Mouse (Mus musculus) stomach, embryonic 14.5 days (tissue): ENCODE measurements around the gene Zscan18. TPM values are rescaled to one million over a fixed set of nuclear protein-coding genes. Genes with fewer than 3 reads are reported as not detected.
"Not testable (repeated sequence)": the region's sequence is repeated elsewhere in the genome, so short reads cannot be mapped to it uniquely, and the experiment has no call there.

ENCODE experiments used
- ATAC-seq: fragments of 200-750 bp; cut with Nextera tagmentation; 2 replicates; pipeline ENCODE4 v1.8.0; 2017; ENCODE audit warnings: low read depth, moderate TSS enrichment; ENCODE audit not compliant: insufficient number of reproducible peaks, insufficient read depth, low FRiP score
- H3K27ac ChIP-seq: fragments of 300-500 bp; sonication (generic); 2 replicates; pipeline ENCODE4 v1.5.1; 2014; ENCODE audit warnings: mild to moderate bottlenecking, low read length, moderate library complexity, mixed read lengths
- H3K27me3 ChIP-seq: fragments of 300-500 bp; sonication (generic); 2 replicates; pipeline ENCODE4 v1.6.1; 2014; ENCODE audit warnings: low read length, control low read depth, mixed read lengths; ENCODE audit not compliant: control insufficient read depth, insufficient read depth
- H3K36me3 ChIP-seq: fragments of 300-500 bp; sonication (generic); 2 replicates; pipeline ENCODE4 v1.6.1; 2014; ENCODE audit warnings: mild to moderate bottlenecking, control low read depth, low read length, moderate library complexity, mixed read lengths; ENCODE audit not compliant: control insufficient read depth, insufficient read depth
- H3K4me1 ChIP-seq: fragments of 300-500 bp; sonication (generic); 2 replicates; pipeline ENCODE4 v1.6.1; 2014; ENCODE audit warnings: low read length, control low read depth, mixed read lengths; ENCODE audit not compliant: control insufficient read depth, insufficient read depth
- H3K4me2 ChIP-seq: fragments of 300-500 bp; sonication (generic); replicated peaks from 2 replicates; pipeline ENCODE4 v1.6.1; 2014; ENCODE audit warnings: low read depth, low read length, control low read depth
- H3K4me3 ChIP-seq: fragments of 300-500 bp; sonication (generic); 2 replicates; pipeline ENCODE4 v1.5.1; 2014; ENCODE audit warnings: low read depth, low read length, control low read depth
- H3K9ac ChIP-seq: fragments of 300-500 bp; sonication (generic); replicated peaks from 2 replicates; pipeline ENCODE4 v1.6.1; 2014; ENCODE audit warnings: low read depth, mild to moderate bottlenecking, control low read depth, low read length, moderate library complexity, mixed read lengths
- H3K9me3 ChIP-seq: fragments of 300-500 bp; sonication (generic); 2 replicates; pipeline ENCODE4 v1.6.1; 2016; ENCODE audit warnings: low read depth, low read length, control low read depth; ENCODE audit not compliant: control insufficient read depth
- WGBS: fragments of 180-500 bp; shearing (Covaris S2); extraction: QIAGEN DNeasy Blood & Tissue Kit; methylation state at CpG from one replicate; pipeline ENCODE4 v1.1.7; 2014; 5-methylcytosine and 5-hydroxymethylcytosine counted together
- polyA plus RNA-seq: library from polyadenylated mRNA; unstranded; fragments of >200 nt; fragmentation: Nextera tagmentation; extraction: Ambion mirVana; gene quantifications from 2 replicates; pipeline ENCODE4 v1.2.1, GENCODE M21; 2014

The Zscan18 gene
- polyA plus RNA-seq, 1 experiment from 2014 or later, result 10.5 TPM

GRCm38 (mm10) chr7:12799554-12799953 is 3.9 kb downstream of the Zscan18 start:
- no peak for ATAC-seq
- no peak overlapping the region for H3K4me3 ChIP-seq
- no peak overlapping the region for H3K9ac ChIP-seq
- H3K4me1 ChIP-seq, result peaks cover 3% of the 10 kb centered on the region; the same call in 1 of the 2 replicates
- H3K27ac ChIP-seq, result no peak overlapping the region
- no peaks in the 10 kb centered on the region for H3K36me3 ChIP-seq
- H3K4me2 ChIP-seq, result no peak overlapping the region
- WGBS, result 79% methylated on average over 1 of the region's 1 CpGs
- peaks cover 6% of the 10 kb centered on the region; the same call in 1 of the 2 replicates for H3K9me3 ChIP-seq
- H3K27me3 ChIP-seq, result no peaks in the 10 kb centered on the region

- no peak overlapping the region for H3K9ac ChIP-seq
- no peak overlapping the region for H3K4me3 ChIP-seq
- H3K27ac ChIP-seq, result no peak overlapping the region
- H3K9me3 ChIP-seq, result peaks cover 6% of the 10 kb centered on the region; the same call in 1 of the 2 replicates
- no peaks in the 10 kb centered on the region for H3K36me3 ChIP-seq
- H3K27me3 ChIP-seq, result no peaks in the 10 kb centered on the region
- H3K4me1 ChIP-seq, result peaks cover 2% of the 10 kb centered on the region; the same call in 1 of the 2 replicates
- ATAC-seq, result no peak
- WGBS, result 62% methylated on average over 2 of the region's 2 CpGs
- H3K4me2 ChIP-seq, result no peak overlapping the region
Measured at GRCm38 (mm10) chr7:12797971-12798370, 5.5 kb downstream of the Zscan18 start.

- H3K9me3 ChIP-seq, H3K4me1 ChIP-seq, H3K27ac ChIP-seq, H3K27me3 ChIP-seq, H3K9ac ChIP-seq, H3K4me2 ChIP-seq, H3K4me3 ChIP-seq, H3K36me3 ChIP-seq, ATAC-seq: not testable (repeated sequence)
- 86% methylated on average over 11 of the region's 11 CpGs for WGBS
Measured at GRCm38 (mm10) chr7:12792624-12793023, 10.8 kb downstream of the Zscan18 start.

DNA sequence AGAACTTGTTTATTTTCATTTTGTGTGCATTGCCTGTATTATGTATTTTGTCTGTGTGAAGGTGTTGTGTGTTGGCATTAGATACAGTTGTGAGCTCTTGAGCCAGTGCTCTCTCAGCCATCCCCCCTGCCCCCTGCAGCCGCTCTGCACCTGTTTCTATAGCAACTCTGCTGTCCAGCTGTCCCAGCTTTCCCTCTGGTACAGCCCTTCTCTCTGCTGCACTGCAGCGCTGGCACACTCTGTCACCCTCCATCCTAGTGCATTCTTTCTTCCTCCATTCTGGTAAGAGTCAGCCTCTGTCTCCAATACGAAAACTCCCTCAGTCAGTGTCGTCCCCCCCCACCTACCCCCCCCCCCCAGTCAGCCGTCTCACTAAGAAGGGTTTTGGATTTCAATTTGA is 15.4 kb downstream of the Zscan18 start:
- no peaks in the 10 kb centered on the region for H3K9me3 ChIP-seq
- H3K4me1 ChIP-seq, result no peaks in the 10 kb centered on the region
- no peak overlapping the region for H3K9ac ChIP-seq
- no peak overlapping the region for H3K4me2 ChIP-seq
- H3K27me3 ChIP-seq, result no peaks in the 10 kb centered on the region
- ATAC-seq, result no peak
- no peak overlapping the region for H3K4me3 ChIP-seq
- WGBS, result 24% methylated on average over 5 of the region's 5 CpGs
- H3K27ac ChIP-seq, result no peak overlapping the region
- no peaks in the 10 kb centered on the region for H3K36me3 ChIP-seq

DNA sequence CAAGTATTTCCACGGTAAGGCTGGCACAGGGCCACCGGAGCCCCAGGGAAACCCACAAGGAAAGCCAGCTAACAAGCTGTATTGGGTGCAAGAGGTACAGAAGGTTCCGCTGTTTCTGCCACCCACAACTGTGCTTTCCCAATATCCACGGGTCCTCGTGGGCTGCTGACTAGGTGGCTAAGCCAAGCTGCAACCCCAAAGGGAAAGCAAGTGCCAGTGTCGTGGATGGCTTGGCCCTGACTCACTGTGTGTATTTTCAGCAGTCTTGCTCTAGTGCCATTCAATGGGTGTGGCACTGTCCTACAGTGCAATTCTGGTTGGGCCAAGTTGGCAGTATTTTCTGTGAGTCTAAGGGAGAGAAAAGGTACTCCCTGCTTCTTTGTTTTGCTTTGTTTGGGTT is 16.1 kb downstream of the Zscan18 start:
- Histone ChIP-seq H3K9ac (no peak overlapping the region), H3K27ac (no peak overlapping the region), H3K4me1 (no peaks in the 10 kb centered on the region), H3K27me3 (no peaks in the 10 kb centered on the region), H3K4me2 (no peak overlapping the region), H3K36me3 (no peaks in the 10 kb centered on the region), H3K4me3 (no peak overlapping the region), H3K9me3 (no peaks in the 10 kb centered on the region)
- 74% methylated on average over 6 of the region's 6 CpGs for WGBS
- ATAC-seq, result no peak

- Histone ChIP-seq H3K27ac (no peak overlapping the region), H3K9me3 (no peaks in the 10 kb centered on the region), H3K4me3 (peak overlapping the region; percentile 70), H3K9ac (peak overlapping the region; percentile 57), H3K4me2 (peak overlapping the region; percentile 98), H3K36me3 (no peaks in the 10 kb centered on the region), H3K27me3 (no peaks in the 10 kb centered on the region), H3K4me1 (no peaks in the 10 kb centered on the region)
- ATAC-seq, result peak; percentile 94
- WGBS, result under 1% methylated on average over 57 of the region's 57 CpGs
Measured at GRCm38 (mm10) chr7:12780151-12780830, 23.1 kb downstream of the Zscan18 start.

GRCm38 (mm10) chr7:12779782-12780150 is 23.7 kb downstream of the Zscan18 start:
- Histone ChIP-seq H3K4me2 (peak overlapping the region; percentile 98), H3K9ac (peak overlapping the region; percentile 57; the same call in 1 of the 2 replicates), H3K4me1 (no peaks in the 10 kb centered on the region), H3K27ac (no peak overlapping the region), H3K9me3 (no peaks in the 10 kb centered on the region), H3K27me3 (no peaks in the 10 kb centered on the region), H3K4me3 (peak overlapping the region; percentile 70), H3K36me3 (no peaks in the 10 kb centered on the region)
- WGBS, result 18% methylated on average over 10 of the region's 10 CpGs
- ATAC-seq, result 0 out of 2 replicates have a peak, but pooled peaks have one; percentile 25

DNA sequence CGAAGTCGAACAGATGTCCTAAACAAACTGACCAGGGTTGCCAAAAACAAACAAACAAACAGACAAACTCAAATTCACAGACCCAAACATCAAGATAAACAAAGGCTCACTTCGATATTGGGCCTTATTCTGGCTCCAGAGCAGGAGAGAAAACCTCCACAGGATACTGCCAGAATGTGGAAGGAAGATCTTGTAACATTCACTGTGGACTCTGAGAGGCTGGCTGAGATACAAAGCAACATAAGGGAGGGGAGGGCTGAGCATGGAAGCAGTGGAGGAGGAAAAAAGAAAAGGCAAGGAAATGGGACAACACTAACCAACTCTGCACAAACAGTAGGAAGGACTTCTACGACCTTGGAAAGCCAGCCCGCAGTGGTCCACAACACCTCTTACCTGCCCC is 24.3 kb downstream of the Zscan18 start:
- no peak overlapping the region for H3K4me2 ChIP-seq
- WGBS, result 89% methylated on average over 5 of the region's 5 CpGs

GRCm38 (mm10) chr7:12774606-12775005 is 28.8 kb downstream of the Zscan18 start:
- Histone ChIP-seq H3K27ac (no peak overlapping the region), H3K4me2 (no peak overlapping the region), H3K4me3 (no peak overlapping the region), H3K4me1 (no peaks in the 10 kb centered on the region), H3K9ac (no peak overlapping the region), H3K27me3 (no peaks in the 10 kb centered on the region), H3K9me3 (no peaks in the 10 kb centered on the region), H3K36me3 (peaks cover 9% of the 10 kb centered on the region; the same call in 1 of the 2 replicates)
- WGBS, result 92% methylated on average over 1 of the region's 1 CpGs
- ATAC-seq, result no peak

More for the DNA sequence above, 24.3 kb downstream of the Zscan18 start:
- no peak overlapping the region for H3K4me3 ChIP-seq
- H3K27me3 ChIP-seq, result no peaks in the 10 kb centered on the region
- H3K9me3 ChIP-seq, result no peaks in the 10 kb centered on the region
- no peak overlapping the region for H3K9ac ChIP-seq
- H3K27ac ChIP-seq, result no peak overlapping the region
- ATAC-seq, result no peak
- no peaks in the 10 kb centered on the region for H3K4me1 ChIP-seq
- peaks cover 3% of the 10 kb centered on the region; the same call in 1 of the 2 replicates for H3K36me3 ChIP-seq
